Comparison of ENCODE assay signal across 1 mouse cellular context in genomic region chr9:49055333-49056205, GRCm38 (mm10).
TF ChIP-seq lines count a peak whose summit lies in the region.

TSS of gene Zw10 (plus strand) at chr9:49055613.

TF ChIP-seq in MEL, 35 proteins besides CTCF, POLR2A, EP300 and RAD21 (continued from another document):
- TF ChIP-seq MEF2A (IDR thresholded peaks at IDR 0.05; ENCODE audit: extremely low read depth, insufficient replicate concordance, low read depth, low read length, poor library complexity, severe bottlenecking), result no peak
- no peak for TF ChIP-seq JUND (IDR thresholded peaks at IDR 0.05; ENCODE audit: low read depth, low read length)
- no peak for TF ChIP-seq TBP (IDR thresholded peaks at IDR 0.05; ENCODE audit: low read depth, low read length)
